Mouse (Mus musculus): ENCODE results near the gene Eipr1.

The Eipr1 gene

GRCm38 (mm10) chr12:28775627-28776026 lies 24.0 kb downstream of the Eipr1 start:
- DNase-seq (ENCODE audit: low read depth): no peak

DNA sequence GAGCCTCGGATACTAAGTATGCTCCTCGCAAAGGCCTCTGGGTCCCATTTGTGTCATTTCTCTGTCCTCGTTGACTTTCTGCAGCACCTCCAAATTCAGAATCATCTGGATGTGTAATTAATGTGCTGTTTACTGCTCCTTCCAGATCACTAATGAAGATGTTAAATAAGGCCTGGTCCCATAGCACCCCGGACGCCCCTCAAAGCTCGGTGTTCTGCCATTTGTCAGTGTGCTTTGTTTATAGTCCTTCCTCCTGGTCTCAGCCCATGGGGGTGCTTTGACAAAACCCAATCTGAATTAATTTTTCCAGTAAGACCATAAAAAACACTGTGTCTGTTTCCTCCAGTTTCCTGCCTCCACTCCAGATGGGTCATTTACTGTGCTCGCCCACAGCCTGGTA lies 28.6 kb downstream of the Eipr1 start:
- DNase-seq (ENCODE audit: low read depth): no peak

DNA sequence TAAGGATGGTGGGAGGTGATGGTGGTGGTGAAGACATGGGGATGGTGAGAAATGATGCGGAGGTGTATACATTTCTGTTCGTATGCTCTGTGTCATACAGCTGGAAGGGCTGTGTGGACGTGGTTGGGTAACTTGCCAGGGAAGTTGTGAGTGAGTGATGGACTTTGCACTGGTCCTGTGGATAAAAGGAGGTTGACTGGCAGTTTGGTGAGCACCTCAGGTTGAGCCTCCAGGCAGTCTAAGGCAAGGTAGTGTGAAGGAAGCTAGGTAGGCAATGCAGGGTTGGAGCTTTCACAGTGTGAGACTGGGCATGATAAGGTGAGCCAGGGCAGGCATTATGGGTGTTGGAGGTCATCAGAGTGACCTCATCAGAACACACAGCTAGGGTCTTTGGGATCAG lies 31.0 kb downstream of the Eipr1 start:
- no peak for DNase-seq (ENCODE audit: low read depth)

DNA sequence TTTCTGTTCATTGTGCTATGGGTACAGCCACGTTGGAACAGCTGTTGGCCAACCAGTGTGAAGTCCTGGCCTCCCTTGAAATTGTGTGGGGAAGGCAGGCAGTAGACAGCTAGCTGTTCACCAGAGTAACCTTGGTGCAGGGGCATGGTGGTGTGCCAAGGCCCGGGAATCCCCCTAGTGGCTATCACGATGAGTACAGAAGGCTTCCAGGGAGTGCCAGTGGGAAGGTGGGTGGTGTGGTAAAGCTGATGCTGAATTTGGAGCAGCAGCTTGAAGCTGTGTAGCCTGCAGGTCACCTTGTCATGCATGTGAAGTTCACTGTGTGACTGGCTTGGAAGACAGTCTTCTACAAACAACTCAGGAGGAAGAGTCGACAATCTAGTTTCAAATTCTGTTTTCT lies 32.8 kb downstream of the Eipr1 start:
- peak; percentile 13 for DNase-seq (ENCODE audit: low read depth)

DNA sequence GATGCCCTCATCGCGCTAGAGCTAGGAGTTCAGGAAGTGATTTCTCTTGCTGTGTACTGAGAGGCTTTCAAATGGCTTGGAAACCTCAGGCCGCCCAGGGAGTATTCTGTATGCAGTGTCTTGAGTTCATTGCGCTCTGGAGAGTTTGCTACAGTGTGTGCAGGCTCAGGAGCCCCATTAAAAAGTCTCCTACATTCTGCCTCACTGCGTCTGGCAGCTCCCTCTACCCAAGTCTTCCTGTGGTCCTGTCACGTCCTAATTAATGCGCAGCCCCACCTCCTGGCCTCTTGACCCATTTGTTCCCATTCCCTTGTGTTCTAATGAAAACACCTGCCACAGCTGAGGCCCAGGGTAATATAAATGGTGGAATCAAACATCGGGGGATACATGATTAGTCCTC lies 33.3 kb downstream of the Eipr1 start:
- no peak for DNase-seq (ENCODE audit: low read depth)

DNA sequence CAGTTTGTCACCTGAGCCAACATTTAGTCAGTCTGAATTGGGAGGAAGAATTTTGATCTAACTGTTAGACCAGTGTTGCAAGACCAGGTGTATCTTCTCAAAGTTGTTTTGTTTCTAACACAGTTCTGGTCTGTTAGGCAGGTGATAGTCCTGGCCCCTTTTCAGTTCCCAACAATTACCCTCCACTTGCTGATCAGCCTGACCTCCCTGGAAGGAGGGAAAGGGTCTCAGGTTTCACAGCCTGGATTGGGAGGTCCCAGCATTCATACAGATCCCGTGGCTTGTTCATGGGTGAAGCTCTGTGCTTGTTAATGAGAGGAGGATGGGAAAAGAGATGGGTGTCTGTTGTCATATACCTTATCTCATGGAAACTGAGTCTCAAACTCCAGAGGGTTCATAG lies 33.7 kb downstream of the Eipr1 start:
- DNase-seq (ENCODE audit: low read depth): no peak

- DNase-seq (ENCODE audit: low read depth): no peak
These were observed 34.7 kb downstream of the Eipr1 start for GRCm38 (mm10) chr12:28786310-28786709.

DNA sequence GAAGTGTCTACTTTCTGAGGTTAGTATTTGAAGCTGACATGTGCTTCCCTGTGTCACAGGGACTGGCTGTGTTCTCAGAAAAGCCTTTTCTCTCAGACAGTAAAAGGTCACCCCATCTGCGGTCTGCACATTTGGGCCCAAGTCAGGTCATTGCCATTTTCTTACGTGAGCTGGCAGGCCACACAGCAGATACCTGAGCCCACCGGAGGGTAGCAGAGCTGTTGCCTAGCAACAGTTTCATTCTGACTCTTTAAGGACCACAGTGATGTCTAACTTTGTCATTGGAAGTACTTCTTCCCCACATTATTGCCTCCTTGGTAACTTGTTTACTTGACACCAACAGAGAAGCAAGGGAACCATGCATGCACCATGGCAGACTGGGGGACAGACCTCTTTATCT lies 41.0 kb downstream of the Eipr1 start:
- DNase-seq (ENCODE audit: low read depth): no peak

- no peak for DNase-seq (ENCODE audit: low read depth)
These were observed 42.1 kb downstream of the Eipr1 start for GRCm38 (mm10) chr12:28793715-28794114.

GRCm38 (mm10) chr12:28795041-28795440 lies 43.4 kb downstream of the Eipr1 start:
- no peak for DNase-seq (ENCODE audit: low read depth)

GRCm38 (mm10) chr12:28796881-28797420 lies 45.3 kb downstream of the Eipr1 start:
- DNase-seq (ENCODE audit: low read depth): no peak

- no peak for DNase-seq (ENCODE audit: low read depth)
These were observed 48.3 kb downstream of the Eipr1 start for GRCm38 (mm10) chr12:28799798-28800411.

GRCm38 (mm10) chr12:28800423-28800822 lies 48.8 kb downstream of the Eipr1 start:
- no peak for DNase-seq (ENCODE audit: low read depth)

DNA sequence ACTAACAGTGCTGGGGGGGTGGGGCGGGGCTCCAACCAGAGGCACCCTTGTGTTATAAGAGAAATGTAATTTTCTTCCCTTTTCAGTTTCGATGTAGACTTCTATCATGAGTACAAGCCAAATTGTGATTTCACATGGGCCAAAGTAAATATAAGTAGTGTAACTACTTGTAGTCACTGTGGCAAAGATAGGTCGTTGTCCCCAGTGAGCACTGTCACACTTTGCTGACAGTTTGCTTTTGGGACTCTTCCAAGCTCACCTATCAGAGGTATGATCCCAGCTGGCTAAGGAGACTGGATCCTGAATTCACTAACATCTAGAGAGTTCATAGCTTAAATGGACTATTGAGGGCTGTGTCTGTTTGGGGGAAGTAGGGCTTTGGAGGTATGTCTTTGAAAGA lies 49.3 kb downstream of the Eipr1 start:
- no peak for DNase-seq (ENCODE audit: low read depth)

DNA sequence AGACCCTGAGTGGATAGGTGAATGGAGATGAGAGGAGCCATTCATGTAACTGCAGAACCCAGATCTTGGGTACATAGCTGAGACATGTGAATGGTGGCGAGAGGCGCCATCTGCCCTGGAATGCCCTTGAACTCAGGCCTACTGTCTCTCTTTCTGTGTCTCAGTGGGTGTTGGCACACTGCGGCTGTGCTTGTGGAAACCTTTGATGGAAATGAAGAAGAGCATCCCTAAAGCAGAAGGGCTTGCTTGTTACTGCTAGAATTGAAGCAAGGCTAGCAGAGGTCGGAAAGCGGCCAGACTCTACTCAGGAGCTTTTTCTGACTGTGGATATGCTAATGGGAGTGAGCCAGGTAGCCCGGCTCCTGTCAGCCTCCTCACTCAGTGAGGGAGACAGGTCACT lies 50.1 kb downstream of the Eipr1 start:
- DNase-seq (ENCODE audit: low read depth): no peak

DNA sequence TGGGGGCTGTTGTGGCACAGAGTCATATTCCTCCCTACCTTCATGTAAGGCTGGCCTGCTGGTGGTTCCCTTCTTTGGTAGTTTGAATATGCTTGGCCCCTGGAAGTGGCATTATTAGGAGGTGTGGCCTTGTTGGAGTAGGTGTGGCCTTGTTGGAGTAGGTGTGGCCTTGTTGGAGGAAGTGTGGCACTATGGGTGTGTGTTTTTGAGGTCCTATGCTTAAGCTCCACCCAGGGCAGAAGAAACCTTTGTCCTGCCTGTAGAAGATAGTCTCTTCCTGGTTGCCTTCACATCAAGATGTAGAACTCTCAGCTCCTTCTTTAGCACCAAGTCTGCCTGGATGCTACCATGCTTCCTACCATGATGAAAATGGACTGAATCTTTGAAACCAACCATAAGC lies 51.4 kb downstream of the Eipr1 start:
- DNase-seq (ENCODE audit: low read depth): no peak

DNA sequence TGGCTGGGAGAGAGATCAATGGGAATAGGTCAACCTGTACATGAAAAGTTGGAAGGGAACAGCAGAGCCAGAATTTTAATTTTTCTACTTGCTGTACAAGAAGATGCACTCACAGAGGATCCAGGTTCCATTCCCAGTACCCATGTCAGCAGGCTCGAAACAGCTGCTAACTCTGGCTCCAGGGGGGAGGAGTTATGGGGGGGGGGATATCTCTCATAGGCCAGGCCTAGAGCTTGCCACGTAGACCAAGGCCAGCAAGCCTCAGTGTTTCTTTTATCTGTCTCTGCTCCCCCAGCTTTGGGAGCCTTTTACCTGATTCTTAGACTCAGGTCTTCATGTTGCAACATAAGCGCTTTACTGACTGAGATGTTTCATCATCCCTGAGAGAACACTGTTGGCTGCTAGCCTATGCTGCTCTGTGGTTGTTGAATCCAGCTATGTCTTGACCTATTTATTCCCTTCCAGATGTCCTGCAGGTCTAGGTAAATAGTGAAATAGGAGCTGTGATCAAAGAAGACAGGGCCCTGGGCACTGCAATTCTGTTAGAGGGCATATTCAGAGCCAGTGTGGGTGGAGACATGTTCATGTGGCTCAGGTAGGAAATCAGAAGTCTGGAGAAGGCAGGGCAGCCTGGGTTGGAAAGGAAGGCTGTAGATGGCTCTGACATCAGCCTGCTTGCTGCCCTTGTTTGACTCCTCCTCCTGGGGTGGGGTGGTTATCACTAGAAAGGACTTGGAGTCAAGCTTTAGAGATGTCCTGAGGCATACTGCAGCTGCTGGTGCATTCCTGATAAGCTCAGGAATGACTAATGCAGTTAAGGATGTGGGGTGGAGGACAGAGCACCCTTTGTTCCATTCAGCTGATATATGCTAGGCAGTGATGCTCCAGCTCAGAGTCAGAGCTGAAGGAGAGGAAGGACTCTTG lies 53.2 kb downstream of the Eipr1 start:
- peak; percentile 38 for DNase-seq (ENCODE audit: low read depth)

GRCm38 (mm10) chr12:28808786-28809375 lies 57.3 kb downstream of the Eipr1 start:
- DNase-seq (ENCODE audit: low read depth): no peak

DNA sequence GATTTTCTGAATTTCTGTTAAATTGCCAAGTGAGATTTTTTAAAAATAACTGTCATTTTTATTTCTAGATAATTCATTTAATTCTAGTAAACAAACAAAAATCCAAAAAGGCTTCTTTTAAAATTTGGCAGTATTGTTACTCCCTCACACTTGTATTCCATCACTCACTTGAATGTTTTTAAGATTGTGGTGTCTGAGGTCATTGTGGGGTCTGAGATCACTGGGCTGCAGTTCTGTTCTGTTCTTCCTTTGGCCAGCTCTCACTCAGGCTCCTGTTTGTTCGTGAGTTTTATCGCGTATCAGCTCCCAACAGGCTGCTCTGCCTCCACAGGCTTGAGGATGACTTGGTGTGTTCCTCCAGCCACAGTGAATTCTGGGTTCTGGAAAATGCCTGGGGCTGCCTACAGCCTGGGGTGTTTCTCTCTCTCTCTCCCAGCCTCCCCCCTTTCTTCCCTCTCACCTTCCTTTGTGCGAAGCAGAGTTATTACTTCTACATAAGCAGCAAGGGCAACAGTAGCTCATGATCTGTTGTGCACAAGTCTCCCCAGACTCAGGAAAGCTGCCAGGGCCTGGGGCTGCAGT lies 58.2 kb downstream of the Eipr1 start:
- DNase-seq (ENCODE audit: low read depth): no peak

DNA sequence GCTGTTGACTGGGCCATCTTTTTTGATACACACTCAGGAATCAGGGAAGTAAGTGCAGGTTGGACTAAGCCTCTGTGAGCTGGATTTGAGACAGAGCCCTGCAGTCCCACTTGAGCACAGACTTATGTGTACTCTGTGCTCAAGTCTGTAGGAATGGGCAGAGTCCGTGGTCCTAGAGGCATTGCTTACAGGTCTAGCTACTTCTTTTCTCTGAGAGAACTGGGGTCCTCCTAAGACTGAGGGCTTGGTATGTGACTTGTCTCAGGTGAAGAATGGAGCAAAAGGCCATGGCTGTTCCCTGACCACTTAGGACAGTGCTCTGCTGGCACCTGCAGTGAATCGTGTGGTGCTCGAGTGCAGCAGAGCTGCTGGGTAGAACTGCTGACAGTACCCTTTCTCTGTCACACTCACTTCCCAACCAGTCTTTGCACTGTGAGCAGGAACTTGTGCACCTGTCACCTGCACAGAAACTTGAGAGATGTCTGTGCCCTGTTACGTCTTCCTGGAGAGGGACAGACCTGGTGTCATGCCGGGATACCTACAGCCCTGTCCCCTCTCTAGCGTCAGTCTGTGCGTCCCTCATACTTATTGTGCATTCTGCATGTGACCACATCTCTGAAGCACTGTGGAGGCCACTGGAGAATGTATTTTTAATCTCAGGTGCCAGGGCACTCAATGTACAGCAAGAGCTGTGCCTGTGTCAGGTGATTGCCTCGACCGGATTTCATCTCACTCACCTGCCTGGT lies 65.3 kb downstream of the Eipr1 start:
- DNase-seq (ENCODE audit: low read depth): no peak

- no peak for DNase-seq (ENCODE audit: low read depth)
These were observed 65.8 kb downstream of the Eipr1 start for GRCm38 (mm10) chr12:28817427-28817752.

- no peak for DNase-seq (ENCODE audit: low read depth)
These were observed 66.3 kb downstream of the Eipr1 start for GRCm38 (mm10) chr12:28817891-28818290.

Measured in c-Kit-positive CD71-negative TER-119-negative erythroid progenitor cells, embryonic 14.5 days (primary cell).